Mouse (Mus musculus) 416B (cell line): Measurements from ENCODE around the gene Qsox1.

Source experiments
- DNase-seq: peaks from one replicate; pipeline ENCODE4 v3.0.0; 2011; ENCODE audit warnings: low read depth

The Qsox1 gene

GRCm38 (mm10) chr1:155801014-155801991 lies 11.4 kb downstream of the Qsox1 start:
- DNase-seq = no peak

DNA sequence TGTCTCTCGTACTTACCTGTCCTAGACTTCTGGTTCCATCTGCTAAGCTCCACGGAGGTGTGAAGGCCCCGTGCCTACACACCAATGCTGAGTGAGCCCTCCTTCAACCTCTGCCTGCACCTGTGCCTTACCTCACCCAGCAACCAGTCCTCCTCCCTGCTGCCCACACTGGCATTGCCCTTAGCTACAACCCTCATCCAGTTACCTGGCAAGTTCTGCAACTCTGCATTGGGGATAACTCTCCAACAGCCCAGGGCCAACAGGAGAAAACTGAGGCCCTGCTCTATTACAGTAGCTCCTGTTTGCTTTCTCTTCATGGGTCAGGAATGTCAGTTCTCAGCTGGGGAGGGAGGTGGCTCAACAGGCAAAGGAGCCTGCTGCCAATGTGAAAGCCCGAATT lies 14.7 kb downstream of the Qsox1 start:
- no peak for DNase-seq

DNA sequence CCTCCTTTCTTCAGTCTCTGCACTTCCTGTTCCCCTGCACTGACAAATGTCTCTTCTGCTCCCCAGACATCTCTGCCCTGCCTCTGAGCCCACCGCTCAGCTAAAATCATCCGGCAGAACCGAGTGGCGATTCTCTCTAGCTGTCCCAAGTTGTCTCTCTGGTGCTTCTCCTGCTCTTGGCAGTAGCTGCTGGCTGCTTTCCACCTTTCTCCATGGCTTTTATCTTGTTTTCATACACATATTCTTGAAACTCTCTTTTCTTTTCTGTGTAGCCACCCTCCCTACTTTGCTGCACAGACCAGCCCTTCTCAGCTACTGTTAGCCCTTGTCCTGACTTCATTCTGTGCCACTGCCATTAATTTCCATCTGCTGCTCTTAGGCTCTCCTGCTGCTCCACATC lies 15.3 kb downstream of the Qsox1 start:
- DNase-seq = no peak

GRCm38 (mm10) chr1:155796757-155797405 lies 15.8 kb downstream of the Qsox1 start:
- DNase-seq = no peak

DNA sequence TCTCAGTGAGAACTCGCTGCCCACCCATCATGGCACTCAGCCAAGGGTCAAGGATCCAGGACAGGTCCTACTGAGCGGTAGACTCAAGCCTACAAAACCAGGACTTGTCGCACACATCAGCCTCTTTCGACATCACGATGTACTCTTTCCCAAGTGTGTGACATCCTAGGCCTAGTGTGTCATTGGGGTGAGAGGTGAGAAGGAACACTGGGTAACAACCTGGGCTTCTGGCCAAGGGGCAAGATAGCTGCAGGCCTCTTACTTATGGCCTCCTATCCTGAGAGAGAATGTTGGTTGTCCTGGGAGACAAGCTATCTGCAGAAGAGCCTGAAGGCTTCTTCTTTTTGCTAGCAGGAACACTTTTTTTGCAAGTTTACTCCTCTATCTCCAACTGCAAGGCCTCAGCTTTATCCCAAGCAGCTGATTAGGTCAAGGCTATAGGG lies 16.9 kb downstream of the Qsox1 start:
- peak; percentile 49 for DNase-seq

GRCm38 (mm10) chr1:155794855-155795254 lies 17.8 kb downstream of the Qsox1 start:
- no peak for DNase-seq

DNA sequence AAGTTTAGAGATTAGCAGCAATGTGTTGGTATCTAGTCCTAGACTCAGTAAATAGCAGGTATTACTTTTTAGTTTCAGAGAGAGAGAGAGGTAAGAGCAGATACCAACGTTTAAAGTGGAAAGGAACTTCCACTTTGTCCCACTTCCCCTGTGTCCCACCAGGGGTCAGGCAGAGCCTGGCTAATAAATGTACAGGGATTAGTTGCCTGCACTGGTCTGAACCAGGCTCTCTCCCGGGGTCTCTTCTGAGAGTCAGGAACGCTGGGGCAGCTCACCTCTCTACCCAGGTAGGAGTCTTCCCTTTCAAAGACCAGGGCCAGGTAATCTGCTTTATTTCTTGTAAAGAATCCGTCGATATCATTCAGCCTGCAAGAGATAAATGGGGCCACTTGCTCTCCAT lies 20.8 kb downstream of the Qsox1 start:
- peak; percentile 58 for DNase-seq

DNA sequence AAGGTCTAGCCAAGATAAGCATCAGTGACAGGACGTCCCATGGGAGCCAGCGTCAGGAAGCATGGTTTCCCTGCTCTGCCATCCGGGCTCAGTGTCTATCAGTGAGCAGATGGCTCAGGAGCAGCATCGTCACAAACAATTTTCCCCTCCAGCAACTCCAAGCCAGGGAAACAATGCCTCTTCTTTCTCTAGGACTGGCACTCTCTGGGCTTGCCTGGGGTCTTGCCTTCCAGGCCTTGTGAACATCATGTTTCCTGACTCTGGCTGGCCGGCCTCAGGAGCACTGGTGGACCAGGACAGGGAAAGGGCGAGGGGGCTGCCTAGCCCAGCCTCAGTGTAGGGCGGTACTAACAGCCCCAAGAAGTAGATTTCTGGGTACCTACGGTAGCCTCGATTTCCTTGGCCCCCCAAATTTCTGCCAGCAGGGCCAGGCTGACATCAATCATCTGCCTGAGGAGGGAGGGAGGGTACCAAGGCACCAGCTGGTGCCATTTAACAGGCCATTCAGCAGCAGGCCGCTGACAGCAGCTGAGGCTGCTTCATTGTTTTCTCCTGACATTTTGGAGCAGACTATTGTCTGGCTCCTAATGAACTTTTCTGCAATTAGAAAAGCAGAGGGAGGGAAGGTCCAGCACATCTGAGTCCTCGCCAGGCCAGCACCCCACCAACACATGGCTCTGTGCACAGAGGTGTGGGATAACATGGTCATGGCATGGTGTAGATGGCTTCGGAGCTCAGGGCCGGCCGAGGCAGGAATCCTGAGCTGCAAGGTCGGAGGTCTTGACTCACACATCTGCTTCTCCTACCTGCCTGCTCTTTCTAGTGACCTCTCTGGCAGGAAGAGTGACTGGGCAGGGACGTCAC lies 22.3 kb downstream of the Qsox1 start:
- DNase-seq = no peak

GRCm38 (mm10) chr1:155785886-155786285 lies 26.8 kb downstream of the Qsox1 start:
- no peak for DNase-seq

- peak; percentile 76 for DNase-seq
These were observed 28.1 kb downstream of the Qsox1 start for GRCm38 (mm10) chr1:155784343-155785205.

DNA sequence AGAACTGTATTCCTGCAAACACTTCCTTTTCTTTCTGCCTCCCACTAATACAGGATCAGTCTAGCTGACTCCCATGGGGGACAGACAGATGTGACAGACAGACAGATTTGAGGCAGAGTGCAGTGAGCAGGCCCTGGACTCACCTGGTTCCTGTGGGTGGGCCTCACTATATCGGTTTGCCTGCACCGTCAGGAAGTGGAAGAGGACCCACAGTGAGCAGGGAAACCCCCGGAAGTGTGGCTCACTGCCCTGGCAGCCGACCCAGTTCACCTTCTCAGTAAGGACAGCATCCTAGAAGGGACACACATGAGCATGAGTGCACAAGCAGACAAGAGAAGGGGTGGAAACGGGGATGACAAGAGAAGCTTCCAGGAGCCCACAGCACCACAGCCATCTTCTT lies 30.3 kb downstream of the Qsox1 start:
- DNase-seq = no peak

GRCm38 (mm10) chr1:155777641-155778625 lies 34.8 kb downstream of the Qsox1 start:
- DNase-seq = peak; percentile 51

DNA sequence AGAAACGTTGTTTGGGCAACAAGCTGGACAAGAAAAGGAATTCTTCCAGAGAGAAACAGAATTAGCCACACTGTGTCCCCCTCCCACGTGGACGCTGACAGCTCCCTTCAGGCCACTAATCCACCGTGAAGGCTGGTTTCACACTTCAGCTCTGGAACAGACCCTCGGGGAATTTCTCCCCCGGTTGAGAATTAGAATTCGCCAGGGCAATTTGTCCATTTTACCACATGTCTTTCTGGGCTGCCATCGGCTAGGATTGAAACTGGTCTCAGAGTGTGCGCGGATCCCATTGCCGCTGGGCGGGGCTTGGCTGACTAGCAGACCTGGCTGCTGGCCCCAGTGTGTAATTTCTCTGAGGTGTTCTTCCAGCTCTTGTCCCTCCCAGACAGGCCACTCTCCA lies 53.5 kb downstream of the Qsox1 start:
- DNase-seq = no peak

GRCm38 (mm10) chr1:155758711-155759110 lies 54.0 kb downstream of the Qsox1 start:
- DNase-seq = no peak

- DNase-seq = no peak
These were observed 55.1 kb downstream of the Qsox1 start for GRCm38 (mm10) chr1:155757621-155758020.

DNA sequence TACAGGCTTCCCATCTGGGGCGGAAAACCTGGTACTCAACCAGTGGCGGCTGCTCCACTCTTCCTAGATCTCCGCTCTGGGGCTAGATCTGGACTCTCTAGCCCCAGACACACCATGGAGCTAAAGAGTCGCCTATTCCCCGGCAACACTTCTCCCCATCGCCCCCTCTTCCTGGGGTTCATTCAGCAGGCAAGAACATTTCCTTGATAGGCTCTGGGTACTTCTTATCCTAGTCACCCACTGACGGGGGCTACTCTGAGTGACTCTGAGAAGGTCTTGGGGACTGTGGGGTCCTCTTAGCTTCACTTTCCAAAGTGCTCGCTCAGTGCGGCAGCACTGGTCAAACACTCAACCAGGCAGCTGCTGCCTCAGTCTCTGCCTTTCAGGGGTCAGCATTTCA lies 59.3 kb downstream of the Qsox1 start:
- no peak for DNase-seq

DNA sequence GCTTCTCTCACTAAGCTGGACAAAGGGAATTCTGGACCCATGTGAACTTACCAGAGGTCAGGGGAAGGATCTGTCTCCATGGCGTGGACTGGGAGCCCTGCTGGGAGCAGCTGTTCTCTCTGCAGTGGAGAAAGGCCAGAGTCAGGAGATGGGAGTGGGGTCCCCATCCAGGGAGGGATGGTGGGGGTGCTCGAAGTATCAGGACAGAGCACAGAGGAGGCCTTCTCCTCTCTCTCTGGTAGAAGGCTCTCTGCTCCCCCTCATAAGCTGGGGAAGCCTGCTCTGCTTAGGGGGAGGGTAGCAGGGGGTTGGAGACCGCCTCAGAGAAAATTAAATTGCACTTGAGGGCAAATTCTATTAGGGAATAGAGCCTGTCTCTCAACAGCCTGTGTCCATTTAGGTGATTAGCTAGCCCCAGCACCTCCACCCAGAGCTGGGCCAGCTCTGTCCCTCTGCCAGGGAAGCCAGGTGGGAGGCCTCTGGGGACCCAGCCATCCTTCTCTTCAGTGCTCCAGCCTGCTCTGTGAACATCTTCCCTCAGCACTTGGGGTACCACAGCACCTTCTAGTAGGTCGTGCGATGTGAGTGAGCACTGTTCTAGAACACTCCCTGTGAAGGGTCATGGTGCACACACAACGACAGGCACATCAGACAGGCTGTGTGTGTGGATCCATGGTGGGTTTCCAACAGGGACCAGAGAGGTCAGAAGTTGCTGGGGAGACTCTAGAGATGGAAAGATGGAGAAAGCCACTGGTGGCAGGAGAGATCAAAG lies 61.0 kb downstream of the Qsox1 start, which contains the start of gene Lhx4:
Gene Lhx4, minus strand, starts transcription at position 201 of the 772 bp plus-strand sequence.
- DNase-seq = no peak

GRCm38 (mm10) chr1:155750517-155751178 lies 62.0 kb downstream of the Qsox1 start:
- no peak for DNase-seq

DNA sequence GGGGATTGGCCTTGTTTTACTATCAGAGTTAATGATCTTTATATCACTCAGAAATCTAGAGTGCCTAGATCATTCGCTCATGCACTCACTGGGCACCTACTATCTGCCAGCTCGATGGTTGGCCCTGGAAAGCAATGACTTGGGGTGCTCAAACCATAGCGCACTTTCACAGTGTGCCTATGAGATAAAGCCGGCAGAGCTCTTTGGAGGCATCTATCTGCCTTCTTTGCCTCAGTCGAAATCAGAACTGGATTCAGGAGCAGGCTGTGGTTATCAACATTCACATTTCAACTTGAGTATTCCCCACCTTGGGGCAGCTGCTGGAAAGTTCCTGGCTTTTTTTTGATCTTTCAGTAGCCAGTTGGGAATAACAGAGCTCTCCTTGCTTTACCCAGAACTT lies 64.8 kb downstream of the Qsox1 start:
- DNase-seq = no peak
